Mouse (Mus musculus) bone marrow, adult 2 months (tissue): ENCODE data around the gene Myh14.
A peak's percentile ranks its signal among the peaks of the same experiment; 100 is the strongest.

Source experiments
- CTCF ChIP-seq: fragments of 200-500 bp; IDR thresholded peaks from 2 replicates; pipeline ENCODE4 v1.5.1; 2011; ENCODE audit warnings: low read length, control low read depth; ENCODE audit not compliant: control insufficient read depth, insufficient read depth
- POLR2A ChIP-seq: fragments of 200-500 bp; IDR thresholded peaks from 2 replicates; pipeline ENCODE4 v1.6.1; 2011; ENCODE audit warnings: low read depth, mild to moderate bottlenecking, control low read depth, low read length, borderline replicate concordance; ENCODE audit not compliant: control insufficient read depth

- TF ChIP-seq CTCF (peak; percentile 20; the same call in 1 of the 2 replicates), POLR2A (no peak)
Measured at GRCm38 (mm10) chr7:44688890-44689289, 18.2 kb upstream of the Myh14 start.
